Mouse (Mus musculus): ENCODE results near the gene Iqce.

DNA sequence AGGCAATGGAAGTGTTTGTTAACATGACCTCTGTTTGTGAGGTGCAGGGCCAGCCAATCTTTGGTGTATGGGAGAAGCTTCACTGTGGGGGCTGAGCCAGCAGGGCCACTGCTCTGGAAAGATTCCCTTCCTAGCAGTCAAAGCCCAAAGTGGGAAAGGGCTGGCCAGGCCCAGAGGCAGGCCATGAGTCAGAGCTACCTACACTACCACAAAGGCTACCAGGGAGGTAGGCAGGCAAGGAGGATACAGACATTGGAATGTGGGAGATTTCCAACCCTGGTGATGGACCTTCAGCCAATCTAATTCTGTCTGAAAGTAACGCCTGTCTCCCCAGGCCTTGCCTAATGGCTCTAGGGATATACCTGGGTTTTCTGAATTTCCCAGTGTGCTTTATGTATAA is 21.2 kb downstream of the Iqce start:
- TF ChIP-seq CTCF (IDR thresholded peaks at IDR 0.05; ENCODE audit: extremely low read depth, insufficient read depth, insufficient read length, insufficient replicate concordance) (no peak), POLR2A (IDR thresholded peaks at IDR 0.05; ENCODE audit: low read depth, low read length) (no peak)
